Mouse (Mus musculus): ENCODE measurements around the gene Mpp1.

GRCm38 (mm10) chrX:75096163-75096770, 34.5 kb downstream of the Mpp1 start:
- TF ChIP-seq CTCF (IDR thresholded peaks at IDR 0.05; ENCODE audit: low read depth) (no peak), EP300 (IDR thresholded peaks at IDR 0.05; ENCODE audit: low read depth) (no peak)

Measured in liver, embryonic 14.5 days (tissue).